Mouse (Mus musculus) brain, embryonic 14.5 days (tissue): ENCODE data around the gene Slc2a6. TPM values are rescaled to one million over a fixed set of nuclear protein-coding genes. Genes with fewer than 3 reads are reported as not detected.
A peak's percentile ranks its signal among the peaks of the same experiment; 100 is the strongest.

Source experiments
- DNase-seq: peaks from one replicate; pipeline ENCODE4 v3.0.0-alpha.2; 2011; ENCODE audit warnings: low read depth
- CTCF ChIP-seq: fragments of 200-500 bp; IDR thresholded peaks from 2 replicates; pipeline ENCODE4 v1.5.1; 2012; ENCODE audit warnings: inconsistent platforms, mild to moderate bottlenecking, moderate library complexity, borderline replicate concordance; ENCODE audit not compliant: insufficient read depth, insufficient read length; ENCODE audit errors: extremely low read depth
- POLR2A ChIP-seq: fragments of 200-500 bp; IDR thresholded peaks from 2 replicates; pipeline ENCODE4 v1.6.1; 2012; ENCODE audit warnings: mild to moderate bottlenecking, inconsistent platforms, borderline replicate concordance; ENCODE audit not compliant: poor library complexity, insufficient read depth, insufficient read length, severe bottlenecking; ENCODE audit errors: extremely low read depth
- polyA plus RNA-seq: library from polyadenylated mRNA; depleted of rRNA; stranded (reverse); fragments of >200 nt; gene quantifications from 2 replicates; pipeline ENCODE4 v1.2.3, GENCODE M21; 2012; rRNA removed

Gene Slc2a6
- polyA plus RNA-seq, 1 experiment = 7.2 TPM

- peak; percentile 6 for DNase-seq
- TF ChIP-seq POLR2A (no peak), CTCF (peak; percentile 17; the same call in 1 of the 2 replicates)
These were observed 30.3 kb downstream of the Slc2a6 start for GRCm38 (mm10) chr2:26997498-26997897.

- no peak for TF ChIP-seq POLR2A
- no peak for TF ChIP-seq CTCF
- no peak for DNase-seq
These were observed 33.9 kb downstream of the Slc2a6 start for GRCm38 (mm10) chr2:26993936-26994335.

- TF ChIP-seq CTCF (no peak), POLR2A (no peak)
- no peak for DNase-seq
These were observed 43.2 kb downstream of the Slc2a6 start for GRCm38 (mm10) chr2:26984640-26985039.

GRCm38 (mm10) chr2:26984179-26984578 lies 43.6 kb downstream of the Slc2a6 start:
- no peak for TF ChIP-seq POLR2A
- no peak for TF ChIP-seq CTCF
- no peak for DNase-seq

GRCm38 (mm10) chr2:26980361-26980760 lies 47.4 kb downstream of the Slc2a6 start:
- TF ChIP-seq CTCF (no peak), POLR2A (no peak)
- DNase-seq = no peak

- no peak for DNase-seq
- TF ChIP-seq POLR2A (no peak), CTCF (no peak)
These were observed 53.8 kb downstream of the Slc2a6 start for GRCm38 (mm10) chr2:26973960-26974359.

GRCm38 (mm10) chr2:26973116-26973515 lies 54.7 kb downstream of the Slc2a6 start, which contains the start of gene Adamts13:
Gene Adamts13 (plus strand): TSS chr2:26973416.
- DNase-seq = no peak
- TF ChIP-seq CTCF (no peak), POLR2A (no peak)

Other genes with a start within 250 kb of the Slc2a6 start
- not detected in 2 replicates for gene Abo, start 163.0 kb downstream of the Slc2a6 start, polyA plus RNA-seq
- 24.6 and 30.1 TPM in 2 replicates for gene Surf6, start 125.1 kb downstream of the Slc2a6 start, polyA plus RNA-seq
- gene Med22, start 117.3 kb downstream of the Slc2a6 start, polyA plus RNA-seq = 119 and 181 TPM in 2 replicates
- 1,440 and 1,580 TPM in 2 replicates for gene Rpl7a, start 117.2 kb downstream of the Slc2a6 start, polyA plus RNA-seq
- 51.2 and 56.7 TPM in 2 replicates for gene Surf2, start 111.6 kb downstream of the Slc2a6 start, polyA plus RNA-seq
- gene Surf1, start 111.5 kb downstream of the Slc2a6 start, polyA plus RNA-seq = 60.6 and 68.5 TPM in 2 replicates
- gene Surf4, start 94.1 kb downstream of the Slc2a6 start, polyA plus RNA-seq = 97.7 and 102 TPM in 2 replicates
- gene Stkld1, start 94.0 kb downstream of the Slc2a6 start, polyA plus RNA-seq = 0.21 and 0.23 TPM in 2 replicates
- gene Rexo4, start 63.6 kb downstream of the Slc2a6 start, polyA plus RNA-seq = 40.8 and 46.6 TPM in 2 replicates
- 0.12 TPM in 1 of 2 replicates, not detected in the other for gene Adamts13, start 54.6 kb downstream of the Slc2a6 start, polyA plus RNA-seq
- gene Cacfd1, start 18.1 kb downstream of the Slc2a6 start, polyA plus RNA-seq = 95.9 and 110 TPM in 2 replicates
- gene Mymk, start 44.2 kb upstream of the Slc2a6 start, polyA plus RNA-seq = 0.26 and 0.73 TPM in 2 replicates
- 12.1 and 14.3 TPM in 2 replicates for gene Adamtsl2, start 51.4 kb upstream of the Slc2a6 start, polyA plus RNA-seq
- gene Fam163b, start 114.5 kb upstream of the Slc2a6 start, polyA plus RNA-seq = 5.6 and 7.2 TPM in 2 replicates
- 0.88 and 2.7 TPM in 2 replicates for gene Dbh, start 137.2 kb upstream of the Slc2a6 start, polyA plus RNA-seq
- gene Sardh, start 220.3 kb upstream of the Slc2a6 start, polyA plus RNA-seq = 2.8 and 4.7 TPM in 2 replicates